Mouse (Mus musculus) natural killer cell, adult 2 months (primary cell): ENCODE measurements around the gene Pkn3.
"Not testable (repeated sequence)": the region's sequence is repeated elsewhere in the genome, so short reads cannot be mapped to it uniquely, and the experiment has no call there.

Experiments used
- DNase-seq, 2 experiments: peaks; one replicate each; pipeline ENCODE4 v3.0.0; 2022; ENCODE audit warnings: low spot score in 2 of 2

Pkn3 gene

DNA sequence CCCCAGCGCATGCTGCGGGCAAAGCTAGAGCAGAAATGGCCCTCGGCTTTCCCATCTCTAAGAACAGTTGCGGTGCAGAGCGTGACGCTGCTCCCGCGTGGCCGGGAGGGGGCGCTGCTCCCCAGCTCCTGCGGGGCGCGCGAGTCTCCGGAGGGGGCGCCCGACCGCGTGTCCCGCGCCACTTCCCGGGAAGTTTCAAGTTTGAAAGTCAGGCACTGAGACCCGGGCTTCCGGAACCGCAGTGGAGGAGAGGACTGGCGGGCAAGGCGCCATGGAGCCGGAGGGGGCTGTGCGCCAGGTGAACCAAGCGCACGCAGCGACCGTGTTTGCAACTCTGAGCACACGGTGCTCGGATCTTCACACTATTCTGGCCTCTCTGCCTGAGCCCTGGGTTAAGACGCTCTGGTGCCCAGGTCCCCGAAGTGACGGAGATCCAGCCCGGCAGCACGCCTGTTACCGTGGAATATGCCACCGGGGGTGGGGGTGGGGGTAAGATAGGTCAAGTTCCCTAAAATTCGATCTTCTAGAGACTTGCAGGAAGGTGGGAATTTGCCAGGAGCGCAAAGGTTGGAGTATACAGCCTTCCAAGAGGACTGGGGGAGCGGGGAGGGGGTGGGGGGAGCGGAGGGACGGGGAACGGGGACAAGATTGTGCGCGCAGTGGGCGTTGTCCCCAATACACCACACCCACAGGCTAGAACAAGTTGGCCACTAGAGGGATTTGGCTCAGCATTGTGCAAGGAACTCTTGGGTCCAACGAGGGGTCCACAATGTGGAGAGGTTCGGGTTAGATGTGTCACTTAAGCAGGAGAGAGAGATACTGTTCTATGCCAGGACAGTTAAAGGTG lies at the start of gene Pkn3:
Gene Pkn3, plus strand, starts transcription at position 183 of the 847 bp plus-strand sequence.
- DNase-seq: peak; percentile 69 to 82

DNA sequence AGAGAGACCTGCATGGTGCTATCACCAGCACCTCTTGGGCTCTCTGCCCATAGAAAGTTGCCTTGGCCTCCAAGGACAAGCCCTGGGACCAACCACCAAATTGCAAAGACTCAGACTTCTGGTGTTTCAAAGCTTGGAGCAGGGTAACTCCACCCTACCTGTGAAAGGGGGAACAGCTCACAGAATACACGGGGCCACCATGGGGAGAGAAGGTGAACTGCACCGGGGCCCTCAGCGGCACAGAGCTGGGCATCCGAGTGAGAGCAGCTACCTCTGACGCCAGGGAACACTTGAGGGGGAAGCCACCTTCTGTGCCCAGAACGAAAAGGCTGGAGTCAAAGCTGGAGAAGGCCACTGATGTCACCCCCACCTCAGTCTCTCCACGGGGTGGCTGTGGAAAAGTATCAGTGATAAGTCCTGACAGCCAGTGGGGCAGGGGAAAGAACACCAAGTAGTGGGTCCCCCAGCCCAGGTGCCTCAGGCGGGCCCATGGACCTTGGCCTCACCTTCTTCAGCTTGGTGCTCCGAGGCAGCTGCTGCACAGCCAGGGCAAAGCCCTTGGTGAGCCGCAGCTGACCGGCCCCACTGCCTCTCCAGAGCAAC lies 45.1 kb upstream of the Pkn3 start:
- DNase-seq: no peak

DNA sequence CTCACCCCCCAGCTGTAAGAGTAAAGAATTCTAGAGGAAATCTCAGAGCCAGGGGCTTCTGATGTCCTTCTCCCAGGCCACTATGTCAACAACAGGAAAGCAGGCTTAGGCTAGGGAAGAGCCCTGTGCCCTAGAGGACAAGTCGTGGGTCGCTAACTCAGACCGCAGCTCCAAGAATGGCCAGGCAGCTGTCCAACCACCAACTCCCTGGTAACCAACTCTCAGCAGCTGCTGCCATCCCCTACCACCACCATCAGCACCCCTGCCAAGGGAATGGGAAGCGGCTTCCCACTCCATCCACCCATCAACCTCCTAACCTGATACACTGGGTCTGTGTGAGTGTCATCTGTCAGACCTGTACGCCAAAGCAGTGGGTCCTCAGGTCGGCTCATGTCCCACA lies 44.5 kb upstream of the Pkn3 start:
- DNase-seq: no peak

- no peak for DNase-seq
These were observed 39.7 kb upstream of the Pkn3 start for GRCm38 (mm10) chr2:30037762-30038161.

GRCm38 (mm10) chr2:30038370-30038769 lies 39.1 kb upstream of the Pkn3 start:
- DNase-seq: no peak

- no peak for DNase-seq
These were observed 37.8 kb upstream of the Pkn3 start for GRCm38 (mm10) chr2:30039687-30040086.

- DNase-seq: peak; percentile 65 to 79
These were observed 35.0 kb upstream of the Pkn3 start for GRCm38 (mm10) chr2:30042445-30042844.

DNA sequence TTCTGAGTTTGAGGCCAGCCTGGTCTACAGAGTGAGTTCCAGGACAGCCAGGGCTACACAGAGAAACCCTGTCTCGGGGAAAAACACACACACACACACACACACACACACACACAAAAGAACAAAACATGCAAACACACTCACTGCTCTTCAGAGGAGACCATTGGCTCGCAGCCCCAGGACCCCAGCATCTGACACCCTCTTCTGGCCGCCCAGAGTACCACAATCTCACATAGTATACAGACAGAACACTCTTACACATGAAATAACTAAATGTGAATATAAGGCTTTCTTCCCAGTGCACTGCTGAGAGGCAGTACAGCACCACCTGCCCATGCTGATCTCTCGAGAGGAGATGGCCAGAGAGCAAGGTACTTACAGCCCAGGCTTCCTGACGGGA lies 32.9 kb upstream of the Pkn3 start:
- no peak for DNase-seq

- no peak for DNase-seq
These were observed 30.4 kb upstream of the Pkn3 start for GRCm38 (mm10) chr2:30047127-30047526.

GRCm38 (mm10) chr2:30048101-30048501 lies 29.4 kb upstream of the Pkn3 start:
- peak in 1 of 2 experiments; percentile 21 for DNase-seq

DNA sequence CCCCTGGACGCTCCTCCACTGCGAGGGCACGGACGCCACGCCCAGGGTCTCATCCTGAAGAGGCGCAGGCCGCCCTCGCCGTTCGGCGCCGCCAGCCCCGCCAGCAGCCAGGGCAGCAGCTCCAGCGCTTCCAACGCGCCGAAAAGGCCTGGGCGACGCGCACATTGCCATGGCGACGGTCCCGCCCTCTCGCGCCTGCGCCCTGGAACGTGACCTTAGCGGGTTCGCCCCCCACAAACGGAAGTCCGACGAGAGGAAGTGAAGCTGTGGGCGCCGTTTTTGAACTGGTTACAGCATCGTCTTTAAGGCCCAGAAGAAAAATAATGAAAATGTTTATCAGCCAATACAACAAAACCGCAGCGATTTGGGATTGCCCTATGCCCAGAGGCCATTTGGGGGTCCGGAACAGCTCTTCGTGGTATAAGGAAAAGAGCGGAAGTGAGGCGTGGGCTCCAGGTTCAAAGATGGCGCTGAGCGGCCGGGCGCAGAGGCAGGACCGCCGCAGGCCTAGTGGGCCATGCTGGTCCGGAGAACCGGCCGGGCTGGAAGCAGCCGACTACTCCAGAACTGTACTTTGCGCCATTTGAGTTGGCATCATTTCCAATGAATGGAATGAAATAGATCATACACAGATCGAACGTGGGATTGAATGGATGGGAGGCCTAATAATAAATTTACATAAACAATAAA lies 28.6 kb upstream of the Pkn3 start, which contains the start of gene Wdr34:
Gene Wdr34, minus strand, starts transcription at position 183 of the 690 bp plus-strand sequence.
- DNase-seq: peak; percentile 95 to 96

- no peak for DNase-seq
These were observed 27.7 kb upstream of the Pkn3 start for GRCm38 (mm10) chr2:30049831-30050230.

DNA sequence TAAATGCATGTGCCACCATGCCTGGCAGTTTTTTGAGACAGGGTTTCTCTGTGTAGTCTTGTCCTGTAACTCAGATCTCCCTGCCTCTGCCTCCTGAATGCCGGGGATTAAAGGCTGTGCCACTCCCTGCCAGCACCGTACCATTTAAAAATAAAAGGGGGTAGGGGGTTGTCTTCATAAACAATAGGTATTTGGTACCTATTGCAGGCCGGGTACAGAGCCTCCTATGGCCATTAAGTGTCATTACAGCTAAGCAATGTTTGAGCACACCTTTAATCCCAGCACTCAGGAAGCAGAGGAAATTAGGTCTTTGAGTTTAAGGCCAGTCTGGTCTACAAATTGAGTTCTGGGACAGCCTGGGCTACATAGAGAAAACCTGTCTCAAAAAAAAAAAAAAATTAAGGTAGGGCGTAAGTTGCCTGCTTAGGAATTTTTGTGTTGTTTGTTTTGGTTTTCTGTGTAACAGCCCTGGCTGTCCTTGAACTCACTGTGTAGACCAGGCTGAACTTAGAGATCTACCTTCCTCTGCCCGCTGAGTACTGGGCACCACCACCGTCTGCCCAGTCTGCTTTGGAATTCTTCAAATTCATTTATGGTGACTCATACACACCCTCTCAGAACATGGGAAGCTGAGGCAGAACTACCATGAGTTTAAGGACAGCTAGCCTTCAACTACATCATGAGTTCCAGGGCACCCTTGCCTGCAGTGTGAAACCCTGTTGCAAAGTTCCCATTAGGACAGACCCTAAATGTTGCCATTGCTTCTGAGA lies 25.3 kb upstream of the Pkn3 start:
- no peak for DNase-seq

DNA sequence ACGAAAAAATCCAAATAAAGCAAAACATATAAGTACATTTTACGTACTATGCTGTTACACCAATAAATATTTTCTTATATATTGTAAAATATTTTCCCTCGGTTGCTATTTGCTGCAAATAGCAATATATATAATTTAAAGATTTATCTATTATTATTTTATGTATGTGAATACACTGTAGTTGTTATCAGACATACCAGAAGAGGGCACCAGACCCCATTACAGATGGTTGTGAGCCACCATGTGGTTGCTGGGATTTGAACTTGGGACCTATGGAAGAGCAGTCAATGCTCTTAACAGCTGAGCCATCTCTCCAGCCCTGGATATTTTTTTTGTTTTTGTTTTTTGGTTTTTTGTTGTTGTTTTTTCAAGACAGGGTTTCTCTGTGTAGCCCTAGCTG lies 22.2 kb upstream of the Pkn3 start:
- DNase-seq: not testable (repeated sequence)

DNA sequence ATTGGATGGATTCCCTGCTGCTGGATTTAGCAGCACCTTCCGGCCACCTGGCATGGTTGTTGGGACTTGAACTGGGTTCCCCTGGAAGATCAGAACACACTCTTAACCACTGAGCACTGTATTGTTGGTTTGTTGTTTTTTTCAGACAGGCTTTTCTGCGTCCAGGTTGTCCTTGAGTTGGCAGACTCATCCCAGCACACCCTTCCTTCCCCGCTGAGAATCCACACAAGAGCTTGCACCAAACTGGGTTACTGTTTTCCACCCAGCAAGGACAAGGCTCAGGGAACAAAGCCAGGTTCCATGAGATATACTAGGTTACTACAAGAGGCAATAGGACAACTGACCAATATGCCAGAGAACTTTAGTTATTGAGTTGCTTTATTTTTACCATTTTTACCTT lies 20.7 kb upstream of the Pkn3 start:
- no peak for DNase-seq

DNA sequence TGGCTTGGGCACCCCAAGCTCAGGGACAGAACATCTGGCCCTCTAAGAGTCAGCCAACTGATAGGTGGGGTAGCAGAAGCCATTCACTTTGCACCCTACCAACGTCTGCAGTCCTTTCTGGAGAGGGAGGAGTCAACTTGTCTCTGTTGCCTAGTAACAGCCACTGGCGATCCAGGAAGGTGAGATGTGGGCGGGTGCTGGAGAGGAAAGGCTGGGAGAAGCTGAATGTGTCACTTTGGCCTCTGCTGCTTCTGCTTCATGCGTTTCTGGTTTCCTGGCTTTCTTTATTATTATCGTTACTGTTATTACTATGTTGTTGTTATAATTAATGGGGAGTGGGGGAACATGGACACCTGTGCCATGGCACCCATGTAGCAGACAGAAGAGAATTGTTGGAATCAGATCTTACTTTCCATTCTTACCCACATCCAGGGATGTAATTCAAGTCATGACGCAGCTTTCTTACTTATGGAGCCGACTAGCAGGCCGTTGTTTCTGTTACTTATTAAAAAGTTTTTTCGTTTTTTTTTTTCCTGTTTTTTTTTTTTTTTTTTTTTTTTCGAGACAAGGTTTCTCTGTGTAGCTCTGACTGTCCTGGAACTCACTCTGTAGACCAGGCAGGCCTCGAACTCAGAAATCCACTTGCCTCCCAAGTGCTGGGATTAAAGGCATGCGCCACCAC lies 20.1 kb upstream of the Pkn3 start, which contains the start of gene Set:
Gene Set, plus strand, starts transcription at position 156 of the 682 bp plus-strand sequence.
- no peak for DNase-seq

DNA sequence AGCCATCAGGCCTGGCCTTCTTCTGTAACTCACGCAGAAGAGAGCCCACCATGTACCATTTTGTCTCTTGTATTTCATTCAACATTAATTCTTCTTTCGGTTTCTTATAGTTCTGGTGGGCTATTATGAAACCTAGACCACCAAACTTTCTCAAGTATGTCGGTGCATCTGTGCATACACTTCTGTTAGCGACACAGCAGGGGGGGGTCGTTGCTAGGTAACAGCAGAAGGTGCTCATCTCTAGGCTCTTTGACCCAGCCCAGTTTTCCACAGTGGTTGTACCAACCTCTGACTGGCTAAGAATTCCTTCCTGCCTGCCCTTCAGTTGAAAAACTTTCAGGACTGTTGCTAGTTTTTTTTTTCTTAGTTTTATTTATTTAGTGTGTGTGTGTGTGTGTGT lies 19.1 kb upstream of the Pkn3 start:
- DNase-seq: no peak

DNA sequence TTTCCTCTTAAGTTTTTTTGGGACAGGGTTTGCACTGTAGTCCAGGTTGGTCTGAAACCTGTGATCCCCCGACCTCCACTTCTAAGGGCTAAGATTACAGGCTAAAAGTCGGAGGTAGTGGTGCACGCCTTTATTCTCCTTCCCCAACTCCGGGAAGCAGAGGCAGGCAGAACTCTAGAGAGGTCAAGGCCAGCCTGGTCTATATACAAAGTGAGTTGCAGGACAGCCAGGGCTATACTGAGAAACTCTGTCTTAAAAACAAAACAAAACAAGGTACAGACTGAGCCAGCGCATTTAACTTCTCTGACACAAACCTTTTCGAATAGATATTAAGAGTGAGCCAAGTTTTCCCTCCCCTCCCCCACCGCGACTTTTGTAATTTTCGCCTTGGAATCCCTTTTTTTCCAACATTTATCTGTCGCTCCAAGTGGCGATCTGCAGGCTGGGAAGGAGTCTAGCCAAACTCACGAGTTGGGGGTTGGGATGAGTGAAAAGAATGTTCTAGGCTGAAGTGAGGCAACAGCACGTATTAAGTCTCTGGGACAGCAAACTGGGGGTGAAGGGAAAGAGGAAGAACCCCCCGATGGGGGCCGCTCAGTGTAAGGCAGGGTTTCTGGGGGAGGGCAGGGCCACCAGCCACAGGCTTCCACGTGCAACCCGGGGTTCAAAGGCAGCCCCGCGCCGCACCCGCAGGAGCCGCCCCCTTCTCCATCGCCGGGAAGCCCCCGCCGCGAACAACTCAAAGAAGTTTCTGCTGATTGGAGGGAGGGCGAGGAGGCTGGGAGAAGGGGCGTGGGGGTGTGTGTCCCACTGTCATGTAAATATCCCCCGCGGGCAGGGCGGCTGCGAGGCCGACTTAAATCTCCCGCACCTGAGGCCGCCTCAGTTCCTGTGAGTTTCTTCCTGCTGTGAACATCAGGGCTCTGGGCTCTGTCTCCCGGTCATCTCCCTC lies 16.0 kb upstream of the Pkn3 start:
- peak; percentile 33 to 45 for DNase-seq

- peak in 1 of 2 experiments; percentile 26 for DNase-seq
These were observed 15.0 kb upstream of the Pkn3 start for GRCm38 (mm10) chr2:30062249-30063093.
